Mouse (Mus musculus) kidney, adult 8-10 months (tissue): Measurements from ENCODE around the gene 5330417C22Rik.

Experiments
- DNase-seq, 2 experiments: peaks; one replicate each; pipeline ENCODE4 v3.0.0; 2022

Gene 5330417C22Rik

DNA sequence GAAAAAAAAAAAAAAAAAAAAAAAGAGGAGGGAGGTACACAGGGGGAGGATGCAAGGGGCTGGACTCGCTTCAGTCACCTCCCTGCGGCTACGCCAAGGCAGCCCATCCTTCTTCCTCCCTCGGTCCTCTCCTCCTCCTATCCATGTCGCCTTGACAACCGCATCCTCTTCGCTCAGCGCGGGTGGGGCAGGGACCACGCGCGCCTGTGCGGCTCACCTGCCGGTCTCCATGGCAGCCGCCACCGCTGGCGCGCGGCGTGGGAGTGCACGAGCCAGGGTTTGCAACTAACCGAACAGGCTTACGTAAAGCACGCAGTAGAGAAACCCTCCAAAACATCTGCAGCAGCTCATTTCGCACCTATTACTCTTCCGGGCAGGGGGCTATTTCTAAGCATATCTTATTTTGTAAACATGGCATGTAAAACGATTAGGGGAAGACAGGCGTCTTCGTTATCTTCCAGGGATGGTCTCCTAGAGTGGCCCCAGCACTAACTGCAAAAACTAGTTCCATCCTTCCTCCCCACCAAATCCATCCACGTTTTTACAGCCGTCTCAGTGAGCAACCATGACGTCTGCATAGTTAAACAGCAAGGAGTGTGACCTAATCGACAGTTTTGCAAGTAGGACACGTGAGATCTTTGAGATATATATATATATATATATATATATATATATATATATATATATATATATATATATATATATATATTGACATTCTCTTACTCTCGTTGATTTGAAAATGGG, at the start of gene 5330417C22Rik:
Gene 5330417C22Rik, minus strand, starts transcription at position 20 of the 744 bp plus-strand sequence.
- peak; percentile 10 to 23 for DNase-seq

DNA sequence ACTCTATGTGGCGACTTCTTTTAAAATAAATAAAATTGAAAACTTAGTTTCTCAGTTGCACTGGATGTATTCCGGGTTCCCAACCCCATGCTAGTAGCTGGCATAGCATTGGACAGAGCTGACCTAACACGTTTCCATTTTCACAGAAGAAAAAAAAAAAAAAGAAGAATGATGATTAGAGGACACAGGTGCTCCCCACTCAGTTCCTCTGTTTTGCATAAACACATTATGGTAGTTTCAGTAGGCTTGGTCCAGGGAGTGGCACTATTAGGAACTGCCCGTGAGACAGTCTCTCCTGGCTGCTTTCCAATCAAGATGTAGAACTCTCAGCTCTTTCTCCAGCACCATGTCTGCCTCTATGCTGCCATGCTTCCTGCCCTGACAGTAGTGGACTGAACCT, 48.2 kb upstream of the 5330417C22Rik start:
- DNase-seq = no peak

DNA sequence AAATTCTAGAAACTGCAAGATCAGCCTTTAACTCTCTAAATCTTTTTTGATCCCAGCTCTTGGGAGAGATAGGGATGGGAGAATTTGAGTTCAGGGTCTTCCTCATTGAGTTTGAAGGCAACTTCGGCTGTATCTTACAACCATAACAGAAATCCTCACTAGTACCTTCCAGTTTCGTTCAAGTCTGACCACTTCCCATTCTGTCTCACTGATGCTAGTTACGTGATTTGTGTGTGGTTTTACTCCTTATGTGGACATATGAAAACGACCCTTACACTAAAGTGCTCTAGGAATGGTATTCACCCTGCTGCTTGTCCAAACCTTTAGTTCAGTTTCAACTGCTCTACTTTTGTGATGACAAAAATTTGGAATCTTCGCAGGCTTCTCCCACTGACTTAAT, 37.7 kb upstream of the 5330417C22Rik start:
- DNase-seq = no peak

DNA sequence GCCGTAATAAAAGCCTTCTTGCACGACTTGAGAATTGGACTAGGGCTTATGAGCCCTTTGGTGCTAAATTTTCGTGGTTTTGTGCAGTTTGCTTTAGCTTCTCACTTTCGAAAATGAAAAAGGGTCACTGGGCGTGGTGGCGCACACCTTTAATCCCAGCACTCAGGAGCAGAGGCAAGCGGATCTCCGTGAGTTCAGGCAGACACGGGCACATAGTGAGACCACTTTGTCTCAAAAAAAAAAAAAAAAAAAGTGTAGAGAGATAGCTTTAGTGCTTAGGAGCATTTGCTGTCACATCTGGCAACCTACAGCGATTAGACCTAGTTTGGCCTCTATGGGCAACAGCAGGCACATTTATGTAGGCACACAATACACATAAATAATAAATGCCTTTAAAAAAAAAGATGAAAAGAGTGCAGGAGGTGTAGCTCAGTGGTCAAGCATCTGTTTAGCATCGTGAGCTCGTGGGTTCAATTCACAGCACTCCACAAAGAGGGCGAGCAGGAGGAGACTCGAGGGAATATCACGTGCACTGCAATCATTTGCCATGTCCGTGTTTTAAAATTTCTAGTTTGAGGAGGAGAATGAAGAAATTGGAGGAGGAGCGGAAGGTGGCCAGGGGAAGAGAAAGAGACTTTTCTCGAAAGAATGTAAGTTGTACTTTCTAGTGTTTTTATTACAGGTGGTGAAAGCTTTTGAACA, 36.1 kb upstream of the 5330417C22Rik start:
- DNase-seq = no peak

DNA sequence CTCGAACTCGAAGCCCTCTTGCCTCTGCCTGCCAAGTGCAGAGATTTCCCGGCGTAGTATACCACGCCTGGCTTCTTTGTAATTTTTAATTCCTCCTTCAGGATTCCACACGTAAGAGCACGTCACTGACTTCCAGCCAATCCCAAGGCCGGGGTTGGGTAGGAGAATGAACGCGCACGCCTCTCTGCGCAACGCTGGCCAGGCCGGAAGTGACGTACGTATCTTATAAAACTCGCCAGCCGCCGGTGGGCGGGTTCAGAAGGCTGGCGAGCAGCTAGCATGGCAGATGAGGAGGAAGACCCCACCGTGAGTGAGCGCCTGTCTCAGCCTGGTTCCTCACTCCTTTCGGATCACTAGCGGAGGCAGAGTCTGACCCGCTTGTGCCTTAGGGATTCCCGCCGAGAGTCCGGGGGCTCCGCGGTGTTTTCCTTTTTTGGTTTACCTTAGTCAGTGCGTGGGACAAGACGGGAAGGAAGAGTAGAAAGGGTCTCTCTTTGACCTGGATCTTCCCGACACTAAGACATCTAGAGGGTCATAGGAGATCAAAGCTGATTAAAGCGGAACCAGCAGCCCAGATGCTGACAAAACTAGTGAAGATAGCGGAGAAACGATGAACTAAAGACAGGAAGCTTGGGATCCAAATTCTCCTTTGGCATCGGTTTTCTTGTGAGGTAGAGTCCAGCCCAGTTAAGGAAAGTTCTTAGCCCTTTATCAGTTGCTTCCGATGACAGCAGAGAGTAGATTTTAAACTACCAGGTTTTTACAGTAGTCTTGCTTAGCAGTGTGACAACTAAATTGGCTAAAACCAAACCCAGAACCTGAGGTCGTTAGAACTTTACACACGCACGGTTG, 35.3 kb upstream of the 5330417C22Rik start, which contains the start of gene Taf13:
Gene Taf13, plus strand, starts transcription at position 256 of the 852 bp plus-strand sequence.
- peak; percentile 96 to 97 for DNase-seq

DNA sequence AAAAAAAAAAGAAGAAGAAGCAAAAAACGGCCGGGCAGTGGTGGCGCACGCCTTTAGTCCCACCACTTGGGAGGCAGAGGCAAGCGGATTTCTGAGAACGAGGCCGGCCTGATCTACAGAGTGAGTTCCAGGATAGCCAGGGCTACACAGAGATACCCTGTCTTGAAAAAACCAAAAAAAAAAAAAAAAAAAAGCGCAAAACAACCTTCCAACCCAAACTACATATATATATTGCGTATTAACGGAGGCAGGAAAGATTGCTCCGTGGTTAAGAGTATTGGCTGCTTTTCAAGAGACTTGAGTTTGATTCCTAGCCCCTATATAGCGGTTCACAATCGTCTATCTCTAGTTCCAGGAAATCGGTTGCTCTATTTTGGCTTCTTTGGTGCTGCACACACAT, 34.5 kb upstream of the 5330417C22Rik start:
- DNase-seq = no peak

DNA sequence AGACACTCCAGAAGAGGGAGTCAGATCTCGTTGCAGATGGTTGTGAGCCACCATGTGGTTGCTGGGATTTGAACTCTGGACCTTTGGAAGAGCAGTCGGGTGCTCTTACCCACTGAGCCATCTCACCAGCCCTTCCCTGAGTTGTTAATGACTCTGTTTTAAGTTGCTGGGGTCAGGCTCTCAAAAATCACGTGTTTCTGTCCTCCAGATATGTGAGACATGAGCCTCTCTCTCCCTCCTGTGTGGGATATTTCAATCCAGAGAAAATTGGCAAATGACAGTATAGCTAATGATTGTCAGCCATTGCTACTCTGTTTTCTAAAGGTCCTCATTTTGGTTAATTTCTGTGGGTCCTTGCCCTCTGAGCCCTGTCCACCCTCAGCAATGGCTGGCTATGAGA, 33.3 kb upstream of the 5330417C22Rik start:
- peak in 1 of 2 experiments; percentile 34 for DNase-seq

DNA sequence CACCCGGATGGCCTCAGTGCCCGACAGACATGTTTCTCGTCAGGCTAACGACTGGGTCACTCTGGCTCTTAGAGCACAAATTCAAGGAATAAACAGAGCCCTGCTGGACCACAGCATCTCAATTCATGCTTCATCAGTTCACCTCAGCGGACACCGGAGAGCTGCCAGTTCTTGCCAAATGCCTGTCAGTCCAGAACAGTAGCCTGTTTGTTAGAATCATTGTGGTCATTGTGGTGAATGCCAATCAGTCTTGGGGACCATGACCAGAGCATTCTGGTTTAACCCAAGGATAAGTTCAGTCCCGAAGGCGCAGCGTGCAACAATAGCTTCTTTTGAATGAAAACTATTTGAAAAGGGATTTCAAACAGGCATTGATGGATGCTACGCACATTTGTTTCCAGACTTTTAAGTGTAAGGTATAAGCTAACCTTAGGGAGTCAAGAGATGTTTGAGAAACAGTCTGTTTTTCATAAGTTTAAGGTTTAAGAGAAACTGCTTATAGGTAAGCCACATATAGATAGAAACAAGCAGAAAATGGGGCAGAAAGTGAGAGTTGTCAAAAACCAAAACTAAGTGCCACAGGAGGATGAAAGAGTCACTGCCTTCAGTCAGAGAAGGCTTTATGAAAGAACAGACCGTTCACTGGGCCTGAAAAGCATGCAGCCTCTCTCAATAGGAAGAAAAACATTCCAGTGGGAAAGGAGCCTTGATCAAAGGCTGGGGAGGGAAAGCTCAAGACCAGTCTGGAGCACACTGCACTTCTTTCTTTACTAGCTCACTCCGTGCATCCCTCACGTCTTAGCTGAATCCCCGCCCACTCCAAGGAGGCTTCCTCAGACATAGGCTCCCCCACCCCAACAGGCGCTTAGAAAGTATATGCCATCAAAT, 31.9 kb upstream of the 5330417C22Rik start:
- no peak for DNase-seq

DNA sequence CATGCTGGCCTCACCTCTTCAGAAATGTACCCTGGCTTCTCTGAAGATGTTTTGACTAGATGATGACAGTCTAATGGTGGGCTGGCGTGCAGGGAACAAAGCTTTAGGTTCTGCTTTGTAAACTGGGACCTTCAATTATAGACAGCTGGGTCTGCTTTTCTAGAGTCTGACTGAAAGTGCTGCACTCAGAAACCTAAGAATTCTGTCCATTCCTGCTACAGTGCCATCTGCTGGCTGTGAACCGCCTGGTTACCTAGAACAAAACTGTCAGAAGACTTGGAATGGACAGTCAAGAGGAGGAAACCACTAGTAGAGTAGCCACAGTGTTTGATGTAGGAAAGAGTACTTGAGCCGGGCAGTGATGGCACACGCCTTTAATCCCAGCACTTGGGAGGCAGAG, 27.0 kb upstream of the 5330417C22Rik start:
- peak; percentile 75 to 91 for DNase-seq

DNA sequence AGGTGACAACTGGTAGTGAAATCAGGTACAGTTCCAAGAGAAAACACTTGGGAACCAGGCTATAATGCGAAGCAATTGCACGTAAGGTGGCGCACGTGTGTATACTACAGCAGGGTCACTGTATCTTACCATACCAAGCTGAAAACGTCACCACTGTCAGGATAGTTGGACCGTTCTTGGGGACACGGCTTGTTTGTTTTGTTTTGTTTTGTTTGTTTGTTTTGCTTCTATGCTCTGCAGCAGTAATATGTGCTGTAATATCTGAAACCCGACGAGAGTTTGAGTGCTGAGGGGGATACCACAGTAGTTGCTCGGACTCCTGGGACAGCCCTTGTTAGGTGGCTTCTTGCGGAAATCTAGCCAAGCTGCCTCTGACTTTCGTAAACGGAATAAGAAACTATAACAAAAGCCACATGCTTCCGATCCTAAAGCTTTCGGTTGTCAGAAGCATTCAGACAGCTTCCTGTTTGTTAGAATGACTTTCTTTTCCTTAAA, 26.5 kb upstream of the 5330417C22Rik start:
- DNase-seq = peak; percentile 20 to 23

DNA sequence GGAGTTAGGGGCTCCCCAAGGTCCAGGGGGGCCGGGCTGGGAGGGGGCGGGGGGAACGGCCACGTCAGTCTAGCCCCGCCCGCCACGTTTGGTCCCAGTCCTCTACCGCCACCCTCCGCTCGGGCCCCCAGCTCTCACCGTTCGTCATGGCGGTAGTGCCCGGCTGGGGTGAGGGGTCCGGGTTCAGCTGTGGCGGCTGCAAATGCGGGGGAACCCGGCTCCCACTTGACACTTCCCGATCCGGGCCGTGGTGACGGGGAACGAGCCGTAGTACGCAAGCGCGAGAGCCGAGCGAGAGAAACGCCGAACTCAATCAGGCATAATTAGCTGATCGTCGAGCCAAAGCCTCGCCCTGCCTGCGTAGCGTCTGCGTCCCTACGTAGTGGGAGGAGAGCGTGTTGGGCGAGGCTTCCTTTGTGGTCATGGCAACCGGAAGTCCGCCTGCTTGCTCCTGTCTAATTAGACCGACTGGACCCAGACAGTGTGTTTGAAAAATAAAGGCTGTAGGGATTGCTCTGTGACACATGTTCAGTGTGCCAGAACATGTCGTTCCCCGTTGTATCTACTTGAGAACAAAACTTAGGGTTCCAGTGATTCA, 25.9 kb upstream of the 5330417C22Rik start, which contains the start of gene Tmem167b:
Gene Tmem167b, minus strand, starts transcription at position 334 of the 598 bp plus-strand sequence.
- peak; percentile 98 for DNase-seq

DNA sequence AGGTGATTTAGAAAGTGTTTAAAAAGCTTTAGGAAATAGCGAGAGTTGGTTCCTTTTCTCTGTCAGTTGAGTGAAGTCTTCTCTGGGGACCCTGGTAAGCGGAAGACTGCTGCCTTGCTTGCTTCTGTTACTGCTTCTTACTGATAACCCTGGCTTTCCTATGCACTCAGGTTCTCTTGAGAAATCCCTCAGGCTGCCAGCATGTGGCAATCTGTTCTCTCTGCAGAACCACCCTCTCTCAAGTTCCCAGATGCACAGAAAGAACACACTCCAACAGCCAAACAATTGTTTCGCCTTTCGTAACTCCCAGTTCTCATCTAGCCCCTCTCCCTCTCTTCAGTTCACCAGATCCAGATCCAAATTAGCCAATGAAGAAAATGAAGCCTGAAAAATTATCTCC, 21.6 kb upstream of the 5330417C22Rik start:
- no peak for DNase-seq

DNA sequence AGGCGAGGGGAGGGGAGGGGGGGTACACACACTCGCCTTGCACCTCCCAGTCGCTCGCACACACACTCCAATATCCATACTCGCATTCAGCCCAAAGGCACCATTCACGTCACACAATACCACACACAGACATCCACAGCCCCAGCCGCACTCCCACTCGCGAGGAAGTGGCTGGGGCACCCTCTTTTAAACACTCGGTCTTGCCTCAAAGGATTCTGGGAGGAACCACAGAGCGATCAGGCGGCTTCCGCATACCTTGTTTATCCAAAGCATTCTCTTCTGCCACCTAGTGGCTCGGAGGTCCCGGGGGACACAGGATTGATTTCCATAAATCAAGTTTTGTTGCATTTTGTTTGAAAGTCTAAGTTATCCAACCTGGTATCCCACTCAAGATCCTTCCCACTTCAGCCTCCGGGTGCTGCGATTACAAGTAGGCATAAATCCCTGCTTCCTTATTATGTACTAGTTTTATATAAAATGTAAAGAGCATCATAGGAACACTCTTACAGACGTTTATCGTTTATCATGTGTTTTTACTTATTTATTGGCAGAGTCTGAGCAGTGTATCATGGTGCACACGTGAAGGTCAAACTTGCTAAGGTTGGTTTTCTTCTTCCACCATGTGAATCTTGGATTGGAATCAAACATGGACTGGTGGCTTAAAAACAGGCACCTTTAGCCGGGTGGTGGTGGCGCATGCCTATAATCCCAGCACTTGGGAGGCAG, 18.4 kb upstream of the 5330417C22Rik start:
- DNase-seq = peak; percentile 93 to 95

DNA sequence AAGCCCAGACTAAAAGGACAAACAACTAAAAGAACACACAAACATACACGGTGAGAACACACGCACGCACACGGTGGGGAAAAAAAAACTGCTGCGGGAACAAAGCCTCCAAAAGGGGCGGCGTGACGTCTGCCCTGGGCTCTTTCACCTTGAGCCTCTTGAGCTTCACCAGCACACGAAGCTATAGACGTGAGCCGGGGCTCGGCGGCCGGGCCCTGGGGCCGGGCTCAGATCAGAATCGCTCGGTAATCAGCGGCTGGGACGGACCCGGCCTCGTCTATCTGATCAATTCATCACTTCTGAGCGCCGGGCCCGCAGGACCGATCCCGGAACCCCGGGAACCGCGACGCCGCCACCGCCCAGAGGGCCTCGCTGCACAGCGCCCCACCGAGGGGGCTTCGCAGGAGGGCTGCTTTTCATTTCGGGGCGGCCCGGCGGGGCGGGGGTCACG, 17.8 kb upstream of the 5330417C22Rik start:
- DNase-seq = peak in 1 of 2 experiments; percentile 28

DNA sequence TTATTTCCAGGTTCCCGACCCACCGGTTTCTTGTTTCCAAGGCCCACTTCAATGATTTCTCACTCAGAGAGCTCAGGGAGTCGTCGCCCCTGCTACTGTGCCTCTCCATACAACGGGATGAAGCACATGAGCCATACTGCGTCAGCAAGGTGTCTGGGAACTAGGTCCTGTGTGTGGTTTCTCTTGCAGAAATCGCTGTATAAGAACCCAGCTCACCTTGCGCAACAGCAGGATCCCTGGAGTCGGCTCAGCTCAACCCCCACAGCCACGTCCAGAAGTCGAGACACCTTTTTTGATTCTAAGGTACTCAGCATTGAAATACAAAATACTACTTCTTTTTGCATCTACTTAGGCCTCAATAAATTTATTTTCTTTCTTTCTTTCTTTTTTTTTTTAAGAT, 6.0 kb upstream of the 5330417C22Rik start:
- no peak for DNase-seq

DNA sequence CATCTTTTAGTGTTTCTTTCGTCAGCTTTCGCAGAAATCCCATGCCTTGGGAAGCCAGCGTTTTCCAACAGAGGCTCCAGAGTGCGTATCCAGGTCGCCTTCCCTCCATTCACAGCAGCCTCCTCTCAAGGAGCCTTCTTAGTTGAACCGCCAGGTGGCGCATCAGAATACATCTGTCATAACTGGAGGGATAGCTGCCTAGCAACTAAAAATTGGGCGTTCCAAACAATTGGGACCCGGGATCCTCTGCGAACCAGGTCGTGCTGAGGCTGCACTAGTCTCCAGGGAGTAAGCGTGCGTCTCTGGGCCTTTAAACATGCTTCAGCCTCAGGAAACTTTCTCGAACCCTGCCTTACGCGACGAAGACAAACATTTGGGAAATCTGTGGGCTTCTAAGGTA, 967 bp upstream of the 5330417C22Rik start:
- peak; percentile 78 to 86 for DNase-seq

DNA sequence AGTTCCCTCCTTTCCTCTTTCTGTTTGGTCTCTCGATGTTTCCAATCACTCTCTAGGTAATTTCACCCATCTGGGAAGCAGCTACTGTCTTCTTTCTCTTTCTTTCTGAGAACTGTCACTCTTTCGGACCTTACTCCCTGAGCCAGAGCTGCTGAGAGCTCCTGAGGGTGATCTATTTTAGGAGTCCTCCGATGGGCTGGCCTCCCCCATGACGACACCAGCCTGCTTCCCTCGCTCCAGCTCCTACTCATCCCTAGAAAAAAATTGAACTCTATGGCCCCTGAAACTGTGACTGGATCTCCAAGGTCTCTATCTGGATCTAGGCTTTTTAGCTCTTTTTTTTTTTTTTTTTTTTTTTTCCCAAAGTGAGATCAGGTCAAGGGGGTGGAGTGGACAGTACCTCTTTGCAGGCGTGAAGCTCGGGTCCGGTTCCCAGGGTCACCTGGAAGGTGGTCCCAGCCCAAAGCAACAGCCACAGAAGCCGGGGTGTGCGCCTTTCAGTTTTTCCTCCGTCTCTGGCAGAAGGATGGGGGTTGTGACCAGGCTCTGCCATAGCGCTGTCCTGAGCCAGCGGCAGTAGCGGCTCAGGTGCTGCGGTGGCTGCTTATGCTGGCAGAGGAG, 330 bp downstream of the 5330417C22Rik start:
- DNase-seq = no peak

DNA sequence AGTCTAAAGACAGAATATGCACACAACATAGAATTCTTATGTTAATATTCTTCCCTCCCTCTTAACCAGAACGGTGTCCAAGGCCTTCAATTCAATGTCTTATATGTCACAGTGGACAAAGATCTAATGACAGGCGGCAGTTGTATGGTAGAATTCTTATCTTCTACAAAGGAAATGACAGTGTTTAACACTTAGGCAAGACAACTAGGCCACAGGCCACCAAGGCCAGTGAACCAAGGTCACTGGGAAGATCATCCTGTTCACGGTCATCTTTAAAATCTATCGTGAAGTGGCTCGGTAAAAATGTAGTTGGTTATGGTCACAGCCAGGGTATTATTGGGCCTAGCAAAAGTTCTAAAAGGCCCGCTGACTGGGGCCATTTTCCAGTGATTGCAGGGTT, 2.4 kb downstream of the 5330417C22Rik start, which contains the start of gene 1700013F07Rik:
Gene 1700013F07Rik, plus strand, starts transcription at position 200 of the 400 bp plus-strand sequence.
- no peak for DNase-seq

DNA sequence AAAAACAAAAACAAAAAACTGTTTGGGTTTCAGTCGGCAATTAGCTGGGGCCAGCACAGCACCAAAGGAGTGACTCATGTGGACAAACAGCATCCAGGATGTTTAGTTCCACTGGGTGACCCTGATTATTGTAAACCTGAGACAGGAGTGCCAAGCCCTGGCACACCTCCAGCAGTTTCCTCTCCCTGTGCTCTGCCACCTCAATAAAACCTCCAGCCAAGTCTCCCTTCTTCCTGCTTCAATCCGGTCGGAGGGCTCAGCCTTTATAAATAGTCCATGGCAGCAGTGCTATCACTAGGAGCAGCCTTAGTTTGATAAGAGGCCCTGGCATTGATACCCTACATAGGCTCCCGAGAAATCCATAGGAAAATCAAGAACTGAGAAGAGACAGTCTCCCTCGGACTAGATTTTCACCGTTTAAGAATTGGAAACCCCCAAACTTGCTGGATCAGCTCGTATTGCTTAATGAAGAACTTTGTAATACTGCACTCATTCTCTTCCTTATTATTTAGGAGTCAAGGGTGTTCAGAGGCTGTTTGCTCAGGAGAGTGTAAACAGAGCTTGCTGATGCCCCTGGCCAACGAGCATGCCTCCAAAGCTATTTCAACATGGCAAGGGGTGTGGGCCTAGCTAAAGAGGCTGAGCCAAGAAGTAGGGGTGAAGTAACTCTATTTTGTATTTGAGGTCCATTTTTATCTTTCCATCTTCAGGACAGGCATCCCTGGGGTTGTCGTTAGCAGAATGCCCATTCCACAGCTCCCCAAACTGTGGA, 3.0 kb downstream of the 5330417C22Rik start:
- peak; percentile 41 to 51 for DNase-seq
